Mouse (Mus musculus): ENCODE data around the gene Sirt1.

GRCm38 (mm10) chr10:63308582-63309366, 72.7 kb downstream of the Sirt1 start:
- no peak for TF ChIP-seq TCF12 (IDR thresholded peaks at IDR 0.05; ENCODE audit: low read depth, low read length)
- TF ChIP-seq ELF1 (IDR thresholded peaks at IDR 0.05; ENCODE audit: low read depth, low read length) = peak; percentile 29; the same call in 1 of the 2 replicates
- no peak for TF ChIP-seq MXI1 (IDR thresholded peaks at IDR 0.05; ENCODE audit: low read depth, low read length)
- no peak for TF ChIP-seq POLR2A (IDR thresholded peaks at IDR 0.05; ENCODE audit: low read depth, low read length)
- peak; percentile 60 to 81 for TF ChIP-seq CTCF (conservative IDR thresholded peaks at IDR 0.05 in 1 of 2, IDR thresholded peaks at IDR 0.05 in 1 of 2; ENCODE audit: low read depth in 2 of 2, low read length in 2 of 2)
- TF ChIP-seq MAFK (IDR thresholded peaks at IDR 0.05; ENCODE audit: insufficient replicate concordance, low read length) = no peak
- no peak for TF ChIP-seq USF2 (conservative IDR thresholded peaks at IDR 0.05; ENCODE audit: low read depth, low read length)
- no peak for TF ChIP-seq MAX (IDR thresholded peaks at IDR 0.05; ENCODE audit: low read length)
- TF ChIP-seq HCFC1 (IDR thresholded peaks at IDR 0.05; ENCODE audit: low read depth, low read length) = no peak
- no peak for TF ChIP-seq EP300 (IDR thresholded peaks at IDR 0.05; ENCODE audit: low read length)
- no peak for TF ChIP-seq JUND (conservative IDR thresholded peaks at IDR 0.05; ENCODE audit: low read depth, low read length)
- TF ChIP-seq GABPA (IDR thresholded peaks at IDR 0.05; ENCODE audit: insufficient replicate concordance, low read depth, low read length) = no peak

Data from CH12.LX (cell line).